Mouse (Mus musculus) effector memory CD4-positive, alpha-beta T cell, adult 5 months (primary cell): Measurements from ENCODE around the gene Trafd1. TPM values are rescaled to one million over a fixed set of nuclear protein-coding genes. Genes with fewer than 3 reads are reported as not detected.

Source experiments
- polyA plus RNA-seq: library from polyadenylated mRNA; unstranded; fragments of 100-300 nt; shearing (Covaris generic); gene quantifications from one replicate; pipeline ENCODE4 v1.2.1, GENCODE M21; 2017

Gene Trafd1
- polyA plus RNA-seq: 80.4 TPM

GRCm38 (mm10) chr5:121385461-121386119 is at the start of gene Trafd1:
Gene Trafd1 (minus strand): TSS chr5:121385632.

GRCm38 (mm10) chr5:121397187-121398145 is 12.0 kb upstream of the Trafd1 start, which contains the start of gene Naa25:
Gene Naa25 (plus strand): TSS chr5:121397936.

Other genes with a start within 250 kb of the Trafd1 start
- 49.0 TPM for gene Ptpn11, start 194.2 kb downstream of the Trafd1 start, polyA plus RNA-seq
- 850 TPM for gene Rpl6, start 181.2 kb downstream of the Trafd1 start, polyA plus RNA-seq
- gene Hectd4, start 165.4 kb downstream of the Trafd1 start, polyA plus RNA-seq: 9.3 TPM
- gene Naa25, start 12.3 kb upstream of the Trafd1 start, polyA plus RNA-seq: 31.9 TPM
- gene Tmem116, start 66.3 kb upstream of the Trafd1 start, polyA plus RNA-seq: 1.2 TPM
- gene Erp29, start 66.9 kb upstream of the Trafd1 start, polyA plus RNA-seq: 44.4 TPM
- not detected for gene Adam1b, start 117.8 kb upstream of the Trafd1 start, polyA plus RNA-seq
- 0.30 TPM for gene Adam1a, start 159.8 kb upstream of the Trafd1 start, polyA plus RNA-seq
- gene Gm42878, start 159.8 kb upstream of the Trafd1 start, polyA plus RNA-seq: 0.35 TPM
- 55.5 TPM for gene Mapkapk5, start 160.3 kb upstream of the Trafd1 start, polyA plus RNA-seq
- gene Aldh2, start 208.2 kb upstream of the Trafd1 start, polyA plus RNA-seq: 7.1 TPM
- 0.52 TPM for gene Acad12, start 233.3 kb upstream of the Trafd1 start, polyA plus RNA-seq